Mouse (Mus musculus) left cerebral cortex, postnatal 10 days (tissue): ENCODE data around the gene Gm21977. TPM values are rescaled to one million over a fixed set of nuclear protein-coding genes. Genes with fewer than 3 reads are reported as not detected.
"Not testable (repeated sequence)": the region's sequence is repeated elsewhere in the genome, so short reads cannot be mapped to it uniquely, and the experiment has no call there.

Source experiments
- DNase-seq, 2 experiments: peaks; one replicate each; pipeline ENCODE4 v3.0.0; 2021 to 2022; ENCODE audit warnings: low spot score in 2 of 2, mixed read lengths in 1 of 2; ENCODE audit errors: extremely low spot score in 1 of 2
- intact Hi-C: fragments of 180-260 bp; cut with DNase I; formaldehyde crosslinking; loops from one replicate; pipeline ENCODE4 v1.15.1; 2025
- total RNA-seq, 2 experiments: library from RNA; stranded (reverse); gene quantifications; 2 replicates each; pipeline ENCODE4 v1.2.3; 2021

Gm21977 gene
- not detected for total RNA-seq

DNA sequence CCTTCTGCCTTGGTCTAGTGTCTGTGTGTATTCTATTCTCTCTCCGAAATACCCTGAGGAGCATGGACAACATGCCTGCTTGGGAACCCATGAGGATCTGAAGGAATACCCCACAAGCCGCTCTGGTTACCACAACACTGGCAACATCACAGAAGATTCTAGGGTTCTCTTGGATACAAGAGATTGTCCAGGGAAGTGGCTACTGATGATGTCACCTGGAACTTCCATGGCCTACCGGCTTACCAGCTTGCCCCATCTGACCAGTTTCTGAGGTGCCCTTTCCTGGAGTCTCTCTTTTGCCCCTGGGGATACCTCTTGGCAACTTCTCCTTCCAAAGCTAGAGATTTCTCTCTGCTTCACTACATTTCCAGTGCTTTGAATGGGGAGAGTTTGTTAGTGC lies at the start of gene Gm21977:
TSS of gene Gm21977 (minus strand) at position 101 of the 400 bp plus-strand sequence.
- intact Hi-C loops, DNase-seq: not testable (repeated sequence)

Other genes starting within 250 kb of the Gm21977 start
- not detected for gene Gm3633, start 211.6 kb downstream of the Gm21977 start, total RNA-seq
- not detected for gene Gm10378, start 197.5 kb downstream of the Gm21977 start, total RNA-seq
- not detected for gene Gm3015, start 84.7 kb downstream of the Gm21977 start, total RNA-seq
- gene Gm10377, start 55.5 kb downstream of the Gm21977 start, total RNA-seq: not detected
- not detected for gene Gm8082, start 140.1 kb upstream of the Gm21977 start, total RNA-seq
- gene Gm10376, start 162.2 kb upstream of the Gm21977 start, total RNA-seq: not detected
- gene Gm8094, start 223.2 kb upstream of the Gm21977 start, total RNA-seq: not detected
- under 1 TPM in 1 of 2 experiments, not detected in 1; 0.64 TPM for gene Gm8104, start 247.1 kb upstream of the Gm21977 start, total RNA-seq